Mouse (Mus musculus) bone marrow macrophage, adult 2 months (primary cell): ENCODE measurements at regions not wholly inside any gene's neighbourhood (a gene's known extent, or its start where the extent isn't known, plus 50 kb on each side); places are given as distances from the start of the nearest gene placed in this dataset.

Experiments used
- CTCF ChIP-seq: IDR thresholded peaks from 2 replicates; pipeline ENCODE4 v1.5.1; 2012; ENCODE audit warnings: low read depth, mild to moderate bottlenecking, low read length, moderate library complexity
- POLR2A ChIP-seq: IDR thresholded peaks from 2 replicates; pipeline ENCODE4 v1.6.1; 2012; ENCODE audit warnings: mild to moderate bottlenecking, low read depth, low read length, borderline replicate concordance

- TF ChIP-seq CTCF (no peak), POLR2A (no peak)
These were observed 53.9 kb upstream of the Elk3 start for GRCm38 (mm10) chr10:93364881-93365280.
